Mouse (Mus musculus) brain, embryonic 14.5 days (tissue): ENCODE data around the gene Mta1.

Source experiments
- CTCF ChIP-seq: fragments of 200-500 bp; IDR thresholded peaks from 2 replicates; pipeline ENCODE4 v1.5.1; 2012; ENCODE audit warnings: inconsistent platforms, mild to moderate bottlenecking, moderate library complexity, borderline replicate concordance; ENCODE audit not compliant: insufficient read depth, insufficient read length; ENCODE audit errors: extremely low read depth
- POLR2A ChIP-seq: fragments of 200-500 bp; IDR thresholded peaks from 2 replicates; pipeline ENCODE4 v1.6.1; 2012; ENCODE audit warnings: mild to moderate bottlenecking, inconsistent platforms, borderline replicate concordance; ENCODE audit not compliant: poor library complexity, insufficient read depth, insufficient read length, severe bottlenecking; ENCODE audit errors: extremely low read depth

DNA sequence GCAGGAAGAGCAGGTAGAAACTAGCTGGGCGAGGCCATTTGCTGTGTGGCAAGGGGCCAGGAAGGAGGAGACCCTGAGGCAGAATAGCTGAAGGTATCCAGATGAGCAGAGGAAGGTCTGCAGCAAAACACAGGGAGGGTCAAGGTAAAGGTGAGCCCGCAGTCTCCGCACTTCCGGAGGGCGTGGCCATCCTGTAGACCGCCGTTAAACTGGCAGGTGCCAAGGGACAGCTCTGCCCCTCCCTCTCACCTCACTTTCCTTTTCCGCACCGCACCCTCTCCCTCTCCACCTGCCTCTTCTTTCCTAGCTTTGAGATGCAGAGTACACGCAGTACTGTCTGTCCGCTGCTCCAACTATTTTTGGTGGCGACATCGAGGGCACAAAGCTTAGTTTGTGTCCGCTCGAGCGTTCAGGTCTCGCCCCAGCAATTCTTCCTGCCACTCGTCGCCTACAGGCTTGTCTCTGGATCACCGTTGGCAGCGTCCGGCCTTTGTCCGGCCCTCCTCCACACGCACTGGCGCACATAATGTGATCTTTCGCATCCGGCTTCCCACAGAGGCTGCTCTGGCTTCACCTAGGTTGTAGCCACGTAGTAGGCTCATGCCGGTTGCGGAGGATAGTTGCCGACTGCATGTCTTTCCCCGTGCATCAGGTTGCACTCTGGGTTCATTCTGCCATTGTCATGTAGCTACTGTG is 57.1 kb downstream of the Mta1 start:
- TF ChIP-seq CTCF (no peak), POLR2A (no peak)
